9 mouse cellular contexts compared by ENCODE assay signal in the genomic region with DNA sequence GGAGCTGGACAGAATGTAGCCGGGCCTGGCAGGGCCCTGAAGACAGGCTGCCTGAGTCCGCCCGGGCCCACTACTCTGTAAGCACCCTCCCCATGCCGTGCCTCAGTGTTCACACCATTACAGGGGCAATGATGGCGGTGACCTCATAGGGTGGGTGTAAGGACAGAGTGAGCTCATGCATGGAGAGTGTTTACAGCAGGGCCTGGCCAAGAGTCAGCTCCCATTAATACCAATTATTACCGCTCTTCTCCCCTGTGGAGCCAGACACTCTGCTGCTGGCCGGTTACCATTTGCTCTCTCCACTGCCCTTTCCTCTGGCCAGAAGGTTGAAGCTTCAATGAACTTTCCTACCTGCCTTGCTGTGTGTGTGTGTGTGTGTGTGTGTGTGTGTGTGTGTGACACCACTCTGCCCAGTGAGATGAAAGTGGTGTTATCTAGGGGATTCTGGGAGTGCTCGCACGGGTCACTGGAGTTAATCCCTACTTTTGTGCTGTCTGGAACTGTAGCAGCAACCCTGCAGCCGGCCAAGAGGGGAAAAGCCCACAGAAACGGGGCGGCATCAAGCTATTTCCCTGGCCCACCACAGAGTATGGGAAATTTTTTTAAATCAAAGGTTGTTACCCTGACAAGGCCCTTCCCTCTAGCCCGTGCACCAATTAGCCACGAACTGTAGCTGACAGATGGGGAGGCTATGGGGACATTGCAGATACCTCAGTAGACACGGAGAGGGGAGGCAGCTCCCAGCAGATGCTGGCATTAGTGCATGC.
DNase-seq lines count a peak whose midpoint lies in the region; ATAC-seq and TF ChIP-seq lines count a peak whose summit lies in the region.
"Had no signal": no experiment of that assay in that cellular context is flagged by ENCODE, and none has a peak within 500 bp of the region (broad histone marks: within the 10 kb centered on the region; RNA-seq: fewer than 3 reads in every experiment).

No protein-coding gene starts in this region.

- H3K4me2 ChIP-seq in kidney, postnatal 0 days (ENCODE audit: low read length), result no peak overlapping the region
- H3K4me2 ChIP-seq in embryonic facial prominence, embryonic 15.5 days (replicated peaks), result no peak overlapping the region
- H3K4me2 ChIP-seq in hindbrain, embryonic 16.5 days (ENCODE audit: low read length), result no peak overlapping the region

- peak; percentile 48; the same call in 1 of the 2 replicates for ATAC-seq in kidney, postnatal 0 days (replicated peaks; ENCODE audit: low FRiP score, low read depth)
- 0 out of 2 replicates have a peak, but pooled peaks have one; percentile 6 for ATAC-seq in embryonic facial prominence, embryonic 15.5 days (ENCODE audit: insufficient number of reproducible peaks, low FRiP score, low TSS enrichment, low read depth)
- ATAC-seq in hindbrain, embryonic 16.5 days, result peak; percentile 46

- H3K4me1 ChIP-seq in kidney, postnatal 0 days (replicated peaks; ENCODE audit: insufficient read depth, low read length), result peaks cover 11% of the 10 kb centered on the region; the same call in 1 of the 2 replicates
- H3K4me1 ChIP-seq in embryonic facial prominence, embryonic 15.5 days, result peaks cover 42% of the 10 kb centered on the region
- peaks cover 38% of the 10 kb centered on the region for H3K4me1 ChIP-seq in hindbrain, embryonic 16.5 days (ENCODE audit: control insufficient read depth, insufficient read depth, low read depth, low read length)

- no peak for DNase-seq in kidney, postnatal 0 days (ENCODE audit: low spot score)
- DNase-seq in kidney, adult 11 months, result no peak
- peak; percentile 72 for DNase-seq in retina, embryonic 14.5 days (ENCODE audit: low spot score)
- no peak for DNase-seq in urinary bladder, postnatal 25 days (ENCODE audit: low spot score)
- no peak for DNase-seq in gastrocnemius, postnatal 25 days

- H3K27ac ChIP-seq in kidney, postnatal 0 days, result no peak overlapping the region
- no peak overlapping the region for H3K27ac ChIP-seq in embryonic facial prominence, embryonic 15.5 days (replicated peaks)
- H3K27ac ChIP-seq in hindbrain, embryonic 16.5 days (ENCODE audit: low read depth, low read length), result peak overlapping the region; percentile 29; the same call in 1 of the 2 replicates

- H3K9me3 ChIP-seq in kidney, postnatal 0 days (replicated peaks; ENCODE audit: low read length), result no peaks in the 10 kb centered on the region
- no peaks in the 10 kb centered on the region for H3K9me3 ChIP-seq in embryonic facial prominence, embryonic 15.5 days (replicated peaks)
- no peaks in the 10 kb centered on the region for H3K9me3 ChIP-seq in hindbrain, embryonic 16.5 days (ENCODE audit: control insufficient read depth, low read length)
- H3K9me3 ChIP-seq: G1E had no signal

- H3K9ac ChIP-seq in kidney, postnatal 0 days (ENCODE audit: low read depth, low read length), result no peak overlapping the region
- no peak overlapping the region for H3K9ac ChIP-seq in embryonic facial prominence, embryonic 15.5 days
- H3K9ac ChIP-seq in hindbrain, embryonic 16.5 days (ENCODE audit: low read depth, low read length), result peak overlapping the region; percentile 45; the same call in 1 of the 2 replicates

- no peaks in the 10 kb centered on the region for H3K36me3 ChIP-seq in kidney, postnatal 0 days (ENCODE audit: insufficient read depth, low read length)
- H3K36me3 ChIP-seq in embryonic facial prominence, embryonic 15.5 days, result no peaks in the 10 kb centered on the region
- no peaks in the 10 kb centered on the region for H3K36me3 ChIP-seq in hindbrain, embryonic 16.5 days (ENCODE audit: control insufficient read depth, insufficient read depth, low read length)

- H3K27me3 ChIP-seq in kidney, postnatal 0 days (ENCODE audit: insufficient read depth, low read length), result no peaks in the 10 kb centered on the region
- no peaks in the 10 kb centered on the region for H3K27me3 ChIP-seq in embryonic facial prominence, embryonic 15.5 days
- no peaks in the 10 kb centered on the region for H3K27me3 ChIP-seq in hindbrain, embryonic 16.5 days (replicated peaks; ENCODE audit: control insufficient read depth, insufficient read depth, low read length)

- 53% methylated on average over 15 of the region's 15 CpGs for WGBS in kidney, postnatal 0 days
- WGBS in embryonic facial prominence, embryonic 15.5 days, result 53% methylated on average over 15 of the region's 15 CpGs
- WGBS in hindbrain, embryonic 16.5 days, result 25% methylated on average over 15 of the region's 15 CpGs

- TF ChIP-seq CTCF in kidney, postnatal 0 days (IDR thresholded peaks at IDR 0.05; ENCODE audit: low read depth), result no peak

- no peak overlapping the region for H3K4me3 ChIP-seq in kidney, postnatal 0 days (replicated peaks; ENCODE audit: low read depth, low read length)
- H3K4me3 ChIP-seq in embryonic facial prominence, embryonic 15.5 days (replicated peaks), result no peak overlapping the region
- H3K4me3 ChIP-seq in hindbrain, embryonic 16.5 days (ENCODE audit: low read length), result no peak overlapping the region
- H3K4me3 ChIP-seq: myocyte had no signal
